Mouse (Mus musculus) midbrain, embryonic 12.5 days (tissue): ENCODE measurements around the gene Fiz1. TPM values are rescaled to one million over a fixed set of nuclear protein-coding genes. Genes with fewer than 3 reads are reported as not detected.
"Not testable (repeated sequence)": the region's sequence is repeated elsewhere in the genome, so short reads cannot be mapped to it uniquely, and the experiment has no call there.

ENCODE experiments used
- ATAC-seq: fragments of 200-750 bp; cut with Nextera tagmentation; 2 replicates; pipeline ENCODE4 v1.8.0; 2017; ENCODE audit warnings: low read depth, moderate TSS enrichment, moderate library complexity; ENCODE audit not compliant: low FRiP score
- H3K27ac ChIP-seq: fragments of 300-500 bp; sonication (generic); replicated peaks from 2 replicates; pipeline ENCODE4 v1.5.1; 2016; ENCODE audit warnings: mild to moderate bottlenecking
- H3K27me3 ChIP-seq: fragments of 300-500 bp; sonication (generic); 2 replicates; pipeline ENCODE4 v1.6.1; 2016; ENCODE audit warnings: mild to moderate bottlenecking
- H3K36me3 ChIP-seq: fragments of 300-500 bp; sonication (generic); 2 replicates; pipeline ENCODE4 v1.6.1; 2016
- H3K4me1 ChIP-seq: fragments of 300-500 bp; sonication (generic); 2 replicates; pipeline ENCODE4 v1.6.1; 2016
- H3K4me2 ChIP-seq: fragments of 300-500 bp; sonication (generic); replicated peaks from 2 replicates; pipeline ENCODE4 v1.6.1; 2016; ENCODE audit warnings: mild to moderate bottlenecking, moderate library complexity
- H3K4me3 ChIP-seq: fragments of 300-500 bp; sonication (generic); 2 replicates; pipeline ENCODE4 v1.5.1; 2016; ENCODE audit warnings: mild to moderate bottlenecking
- H3K9ac ChIP-seq: fragments of 300-500 bp; sonication (generic); replicated peaks from 2 replicates; pipeline ENCODE4 v1.6.1; 2016; ENCODE audit warnings: mild to moderate bottlenecking, moderate library complexity
- H3K9me3 ChIP-seq: fragments of 300-500 bp; sonication (generic); 2 replicates; pipeline ENCODE4 v1.6.1; 2016; ENCODE audit warnings: mild to moderate bottlenecking
- WGBS: fragments of 180-500 bp; shearing (Covaris S2); methylation state at CpG from one replicate; pipeline ENCODE4 v1.1.7; 2016; 5-methylcytosine and 5-hydroxymethylcytosine counted together
- polyA plus RNA-seq: library from polyadenylated mRNA; unstranded; fragments of >200 nt; fragmentation: Nextera tagmentation; extraction: Ambion mirVana; gene quantifications from 2 replicates; pipeline ENCODE4 v1.2.1, GENCODE M21; 2016

Fiz1 gene
- polyA plus RNA-seq, 1 experiment from 2014 or later: 69.0 TPM

DNA sequence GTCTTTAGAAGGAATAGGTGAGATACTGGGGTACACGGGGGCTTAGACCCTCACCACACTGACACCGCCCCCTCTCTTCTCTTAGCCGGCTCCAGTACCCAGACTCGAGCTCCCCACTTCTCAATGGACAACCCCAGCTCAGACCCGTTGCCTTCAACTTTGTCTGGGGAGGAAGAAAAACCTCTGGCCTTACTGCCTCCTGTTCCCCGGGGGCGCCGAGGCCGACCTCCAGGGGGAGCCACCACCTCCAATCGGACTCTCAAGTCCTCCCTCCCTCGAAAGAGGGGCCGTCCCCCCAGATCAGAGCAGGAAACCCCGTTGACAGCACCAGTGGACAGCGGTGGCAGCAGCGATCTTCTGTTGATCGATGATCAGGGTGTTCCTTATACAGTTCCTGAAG is 2.9 kb upstream of the Fiz1 start:
- Histone ChIP-seq H3K36me3 (peaks cover 15% of the 10 kb centered on the region), H3K4me3 (no peak overlapping the region), H3K9ac (no peak overlapping the region), H3K4me1 (peaks cover 28% of the 10 kb centered on the region), H3K27ac (no peak overlapping the region), H3K27me3 (no peaks in the 10 kb centered on the region), H3K9me3 (no peaks in the 10 kb centered on the region), H3K4me2 (no peak overlapping the region)
- no peak for ATAC-seq
- WGBS: 92% methylated on average over 16 of the region's 16 CpGs

DNA sequence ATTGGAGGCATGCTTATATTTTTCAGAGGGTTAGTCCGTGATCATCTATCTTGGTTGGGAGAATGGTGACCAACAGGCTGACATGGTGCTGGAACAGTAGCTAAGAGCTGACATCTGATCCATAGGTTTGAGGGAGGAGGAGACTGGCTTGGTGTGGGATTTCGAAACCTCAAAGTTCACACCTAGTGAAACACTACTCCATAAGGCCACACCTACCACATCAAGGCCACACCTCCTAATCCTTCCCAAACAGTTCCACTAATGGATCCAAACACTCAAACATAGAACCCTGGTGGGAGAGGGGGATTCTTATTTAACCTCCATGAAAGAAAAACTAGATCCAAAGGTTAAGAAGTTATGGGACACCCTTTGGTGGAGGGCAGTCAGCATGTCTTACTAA is 2.4 kb upstream of the Fiz1 start:
- Histone ChIP-seq H3K27me3 (no peaks in the 10 kb centered on the region), H3K36me3 (peaks cover 15% of the 10 kb centered on the region), H3K4me3 (no peak overlapping the region), H3K9me3 (no peaks in the 10 kb centered on the region), H3K4me1 (peaks cover 24% of the 10 kb centered on the region), H3K27ac (no peak overlapping the region), H3K4me2 (no peak overlapping the region), H3K9ac (no peak overlapping the region)
- 94% methylated on average over 2 of the region's 2 CpGs for WGBS
- ATAC-seq: no peak

GRCm38 (mm10) chr7:5016057-5016456 is 1.6 kb upstream of the Fiz1 start:
- Histone ChIP-seq H3K4me3 (peak overlapping the region; percentile 72), H3K9me3 (no peaks in the 10 kb centered on the region), H3K9ac (peak overlapping the region; percentile 88; the same call in 1 of the 2 replicates), H3K27ac (peak overlapping the region; percentile 96), H3K27me3 (no peaks in the 10 kb centered on the region), H3K4me2 (peak overlapping the region; percentile 55), H3K4me1 (peaks cover 15% of the 10 kb centered on the region), H3K36me3 (peaks cover 22% of the 10 kb centered on the region)
- no peak for ATAC-seq
- WGBS: 69% methylated on average over 3 of the region's 3 CpGs

GRCm38 (mm10) chr7:5015118-5016001 is 863 bp upstream of the Fiz1 start, which contains the start of gene Gm44973:
Gene Gm44973, plus strand, starts transcription at chr7:5015496.
- Histone ChIP-seq H3K9ac (peak within 1 kb of the TSS; percentile 88), H3K27me3 (no peaks in the 10 kb centered on the region), H3K9me3 (no peaks in the 10 kb centered on the region), H3K4me3 (peak within 1 kb of the TSS; percentile 72), H3K27ac (peak within 1 kb of the TSS; percentile 96), H3K36me3 (peaks cover 29% of the 10 kb centered on the region), H3K4me1 (peaks cover 12% of the 10 kb centered on the region), H3K4me2 (peak within 1 kb of the TSS; percentile 55)
- WGBS: under 1% methylated on average over 50 of the region's 76 CpGs
- peak; percentile 80 for ATAC-seq

DNA sequence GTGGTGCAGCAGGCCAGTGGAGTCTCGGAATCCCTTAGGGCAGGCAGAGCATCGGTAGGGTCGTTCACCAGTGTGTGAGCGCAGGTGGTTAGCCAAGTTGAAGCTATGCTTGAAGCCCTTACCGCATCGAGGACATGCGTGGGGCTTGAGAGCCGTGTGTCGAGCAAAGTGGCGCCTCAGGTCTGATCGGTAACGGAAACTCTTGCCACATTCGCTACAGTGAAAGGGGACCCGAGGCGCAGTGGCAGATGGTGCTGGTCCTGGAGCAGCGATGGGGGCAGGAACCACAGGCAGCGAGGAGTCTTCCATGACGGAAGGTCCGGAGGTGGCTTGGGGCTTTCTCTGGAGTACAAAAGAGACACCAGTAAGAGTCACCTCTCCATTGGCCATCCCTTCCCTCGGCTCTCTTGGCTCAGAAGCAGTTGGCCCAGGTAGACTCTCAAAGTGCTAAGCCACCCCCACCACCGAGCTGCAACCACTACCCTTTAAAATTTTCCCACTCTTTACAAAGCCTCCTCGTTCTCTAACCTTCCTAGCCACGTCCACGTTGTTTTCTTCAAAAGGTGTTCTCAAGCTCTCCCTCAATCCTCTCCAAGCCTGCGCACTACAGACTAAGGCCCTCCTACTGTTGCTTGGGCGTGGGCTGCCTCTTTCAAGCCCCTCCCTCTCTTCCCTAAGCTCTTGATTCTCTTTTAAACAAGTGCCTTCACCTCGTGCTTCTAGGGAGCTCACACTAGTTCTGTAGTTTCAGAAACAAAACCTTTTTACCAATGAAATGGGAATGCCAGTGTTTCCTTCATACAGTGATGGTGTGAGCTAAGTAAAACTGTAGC is 1.6 kb downstream of the Fiz1 start:
- H3K27ac ChIP-seq: no peak overlapping the region
- H3K4me2 ChIP-seq: peak overlapping the region; percentile 55; the same call in 1 of the 2 replicates
- no peaks in the 10 kb centered on the region for H3K27me3 ChIP-seq
- no peak for ATAC-seq
- peaks cover 54% of the 10 kb centered on the region for H3K36me3 ChIP-seq
- peaks cover 10% of the 10 kb centered on the region for H3K4me1 ChIP-seq
- H3K9me3 ChIP-seq: no peaks in the 10 kb centered on the region
- WGBS: 90% methylated on average over 27 of the region's 27 CpGs
- no peak overlapping the region for H3K4me3 ChIP-seq
- no peak overlapping the region for H3K9ac ChIP-seq

DNA sequence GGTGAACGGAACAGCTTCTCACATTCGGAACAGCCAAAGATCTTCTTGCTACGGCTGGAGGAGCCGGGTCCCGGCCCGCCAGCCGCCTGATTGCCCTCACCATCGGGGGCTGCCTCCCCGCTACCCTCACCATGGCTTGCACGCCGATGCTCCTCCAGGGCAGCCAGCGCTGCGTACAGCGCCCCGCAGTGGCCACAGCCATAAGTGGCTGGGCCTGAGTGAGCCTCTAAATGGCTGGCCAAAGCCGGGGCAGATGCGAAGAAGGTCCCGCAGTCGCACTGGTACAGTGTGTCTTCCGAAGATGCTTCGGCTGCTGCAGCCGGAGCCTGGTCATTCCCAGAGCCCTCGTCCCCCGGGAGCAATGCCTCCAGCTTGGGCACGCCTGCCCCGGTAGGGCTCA is 6.3 kb downstream of the Fiz1 start:
- Histone ChIP-seq H3K36me3 (peaks cover 70% of the 10 kb centered on the region), H3K27ac (no peak overlapping the region), H3K4me2 (no peak overlapping the region), H3K9ac (no peak overlapping the region), H3K4me3 (no peak overlapping the region), H3K27me3 (no peaks in the 10 kb centered on the region), H3K9me3 (no peaks in the 10 kb centered on the region), H3K4me1 (0 out of 2 replicates have a peak, but pooled peaks cover under 1% of the 10 kb centered on the region)
- WGBS: 97% methylated on average over 26 of the region's 26 CpGs
- ATAC-seq: 0 out of 2 replicates have a peak, but pooled peaks have one; percentile 10

- not testable (repeated sequence) for H3K4me1 ChIP-seq, H3K4me3 ChIP-seq, H3K9ac ChIP-seq, H3K27me3 ChIP-seq, ATAC-seq, H3K4me2 ChIP-seq, H3K9me3 ChIP-seq, H3K27ac ChIP-seq
- H3K36me3 ChIP-seq: peaks cover 20% of the 10 kb centered on the region
- WGBS: 81% methylated on average over 8 of the region's 8 CpGs
These were observed 11.6 kb downstream of the Fiz1 start for GRCm38 (mm10) chr7:5002876-5003275.

- no peak overlapping the region for H3K4me2 ChIP-seq
- no peak for ATAC-seq
- H3K9me3 ChIP-seq: no peaks in the 10 kb centered on the region
- peaks cover 3% of the 10 kb centered on the region for H3K27me3 ChIP-seq
- no peaks in the 10 kb centered on the region for H3K36me3 ChIP-seq
- peaks cover 12% of the 10 kb centered on the region for H3K4me1 ChIP-seq
- WGBS: 74% methylated on average over 2 of the region's 2 CpGs
- no peak overlapping the region for H3K4me3 ChIP-seq
- no peak overlapping the region for H3K9ac ChIP-seq
- H3K27ac ChIP-seq: no peak overlapping the region
These were observed 14.6 kb downstream of the Fiz1 start for GRCm38 (mm10) chr7:4999876-5000275.

GRCm38 (mm10) chr7:4996934-4997333 is 17.6 kb downstream of the Fiz1 start:
- H3K9ac ChIP-seq: peak overlapping the region; percentile 93
- 73% methylated on average over 8 of the region's 8 CpGs for WGBS
- no peak for ATAC-seq
- no peaks in the 10 kb centered on the region for H3K9me3 ChIP-seq
- peak overlapping the region; percentile 84 for H3K4me2 ChIP-seq
- H3K27ac ChIP-seq: peak overlapping the region; percentile 74
- peaks cover 28% of the 10 kb centered on the region for H3K4me1 ChIP-seq
- H3K27me3 ChIP-seq: peaks cover 23% of the 10 kb centered on the region
- peak overlapping the region; percentile 84 for H3K4me3 ChIP-seq
- peaks cover 25% of the 10 kb centered on the region for H3K36me3 ChIP-seq

- Histone ChIP-seq H3K9ac (peak within 1 kb of the TSS; percentile 93), H3K27ac (peak within 1 kb of the TSS; percentile 74), H3K9me3 (no peaks in the 10 kb centered on the region), H3K36me3 (peaks cover 32% of the 10 kb centered on the region), H3K4me3 (peak within 1 kb of the TSS; percentile 84), H3K27me3 (peaks cover 23% of the 10 kb centered on the region), H3K4me1 (peaks cover 28% of the 10 kb centered on the region), H3K4me2 (peak within 1 kb of the TSS; percentile 84)
- peak; percentile 87 for ATAC-seq
- 8% methylated on average over 10 of the region's 26 CpGs for WGBS
These were observed 18.2 kb downstream of the Fiz1 start, which contains the start of gene Zfp579 for GRCm38 (mm10) chr7:4996003-4996895. Gene Zfp579, minus strand, starts transcription at chr7:4996158.
